In the genomic region with DNA sequence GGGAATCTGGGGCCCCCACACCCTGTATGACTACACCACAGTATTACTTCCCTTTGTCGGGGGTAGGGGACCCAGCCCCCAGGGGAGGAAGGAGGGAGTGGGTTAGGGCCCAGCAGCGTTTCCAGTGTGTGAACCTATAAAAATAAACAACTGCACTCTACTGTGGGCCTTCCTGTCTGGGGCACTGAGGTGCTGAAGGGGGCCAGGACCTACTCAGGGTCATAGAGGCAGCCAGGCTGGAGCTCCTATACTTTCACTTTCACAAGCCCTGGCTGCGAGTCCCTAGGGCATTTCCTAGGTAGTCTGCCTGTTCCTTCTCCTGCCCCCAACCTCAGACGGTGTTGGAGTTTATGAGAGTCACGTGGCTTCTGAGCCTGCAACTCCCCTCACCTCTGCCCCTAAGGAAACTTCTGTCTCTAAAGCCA, we compare ENCODE assay signal across 9 mouse cellular contexts. TPM values are rescaled to one million over a fixed set of nuclear protein-coding genes. Genes with fewer than 3 reads are reported as not detected.
A peak's percentile ranks its signal among the peaks of the same experiment; 100 is the strongest.
DNase-seq lines count a peak whose midpoint lies in the region; ATAC-seq and TF ChIP-seq lines count a peak whose summit lies in the region.
"Had no signal": no experiment of that assay in that cellular context is flagged by ENCODE, and none has a peak within 500 bp of the region (broad histone marks: within the 10 kb centered on the region; RNA-seq: fewer than 3 reads in every experiment).

No protein-coding gene starts in this region.

- H3K4me1 ChIP-seq in bone marrow, adult 2 months (ENCODE audit: control insufficient read depth, insufficient read depth, low read length) = peaks cover 24% of the 10 kb centered on the region
- no peaks in the 10 kb centered on the region for H3K4me1 ChIP-seq in midbrain, embryonic 14.5 days (ENCODE audit: control insufficient read depth, insufficient read depth, low read length)
- H3K4me1 ChIP-seq in forebrain, embryonic 14.5 days (ENCODE audit: control insufficient read depth, insufficient read depth, low read length) = no peaks in the 10 kb centered on the region

- no peak for TF ChIP-seq POLR2A in bone marrow, adult 2 months (IDR thresholded peaks at IDR 0.05; ENCODE audit: borderline replicate concordance, control insufficient read depth, low read depth, low read length)

- TF ChIP-seq CTCF in bone marrow, adult 2 months (IDR thresholded peaks at IDR 0.05; ENCODE audit: control insufficient read depth, insufficient read depth, low read length) = no peak

- WGBS in bone marrow, adult 2 months = 2% methylated on average over 5 of the region's 5 CpGs
- WGBS in macrophage (ENCODE audit: missing documents) = 6% methylated on average over 5 of the region's 5 CpGs
- 77% methylated on average over 5 of the region's 5 CpGs for WGBS in midbrain, embryonic 14.5 days
- WGBS in forebrain, embryonic 14.5 days = 76% methylated on average over 5 of the region's 5 CpGs

- peaks cover 72% of the 10 kb centered on the region for H3K36me3 ChIP-seq in macrophage (ENCODE audit: inconsistent target)
- H3K36me3 ChIP-seq in midbrain, embryonic 14.5 days (ENCODE audit: control insufficient read depth, insufficient read depth, low read length) = peaks cover 83% of the 10 kb centered on the region
- peaks cover 70% of the 10 kb centered on the region for H3K36me3 ChIP-seq in forebrain, embryonic 14.5 days (ENCODE audit: control insufficient read depth, insufficient read depth, low read length)

- DNase-seq in adrenal gland, adult (ENCODE audit: inconsistent age in 2 of 2, low spot score in 1 of 2) = peak; percentile 67 to 87
- DNase-seq in adrenal gland, adult 18-20 months (ENCODE audit: low spot score in 2 of 2) = no peak
- peak; percentile 42 for DNase-seq in kidney, adult 18-20 months
- no peak for DNase-seq in midbrain, embryonic 14.5 days
- no peak for DNase-seq in cerebellum, adult 8-10 months
- no peak for DNase-seq in forebrain, embryonic 14.5 days (ENCODE audit: low spot score)

- no peak overlapping the region for H3K4me2 ChIP-seq in midbrain, embryonic 14.5 days (ENCODE audit: low read length)
- H3K4me2 ChIP-seq in forebrain, embryonic 14.5 days (ENCODE audit: low read length) = no peak overlapping the region

- no peak overlapping the region for H3K9ac ChIP-seq in midbrain, embryonic 14.5 days (replicated peaks; ENCODE audit: low read length)
- H3K9ac ChIP-seq in forebrain, embryonic 14.5 days (ENCODE audit: low read length) = no peak overlapping the region

- peaks cover 11% of the 10 kb centered on the region; the same call in 1 of the 2 replicates for H3K79me2 ChIP-seq in macrophage (ENCODE audit: inconsistent target)

- H3K27me3 ChIP-seq in midbrain, embryonic 14.5 days (ENCODE audit: control insufficient read depth, insufficient read depth, low read length) = no peaks in the 10 kb centered on the region
- no peaks in the 10 kb centered on the region for H3K27me3 ChIP-seq in forebrain, embryonic 14.5 days (replicated peaks; ENCODE audit: control insufficient read depth, insufficient read depth, low read length)

- no peak for ATAC-seq in midbrain, embryonic 14.5 days (ENCODE audit: low FRiP score, low TSS enrichment)
- no peak for ATAC-seq in forebrain, embryonic 14.5 days

- no peaks in the 10 kb centered on the region for H3K9me3 ChIP-seq in midbrain, embryonic 14.5 days (ENCODE audit: control insufficient read depth, low read length)
- no peaks in the 10 kb centered on the region for H3K9me3 ChIP-seq in forebrain, embryonic 14.5 days (replicated peaks; ENCODE audit: control insufficient read depth, low read length)

- H3K27ac ChIP-seq in bone marrow, adult 2 months (ENCODE audit: control insufficient read depth, insufficient read depth, low read depth, low read length, poor library complexity) = peak overlapping the region; percentile 94
- peak overlapping the region; percentile 95 for H3K27ac ChIP-seq in macrophage
- no peak overlapping the region for H3K27ac ChIP-seq in midbrain, embryonic 14.5 days (replicated peaks; ENCODE audit: low read depth, low read length)
- no peak overlapping the region for H3K27ac ChIP-seq in forebrain, embryonic 14.5 days (ENCODE audit: low read depth, low read length)

- H3K4me3 ChIP-seq in bone marrow, adult 2 months (replicated peaks; ENCODE audit: control insufficient read depth, low read depth, low read length) = no peak overlapping the region
- no peak overlapping the region for H3K4me3 ChIP-seq in macrophage (ENCODE audit: inconsistent target)
- no peak overlapping the region for H3K4me3 ChIP-seq in midbrain, embryonic 14.5 days (replicated peaks; ENCODE audit: low read depth, low read length)
- H3K4me3 ChIP-seq in forebrain, embryonic 14.5 days (ENCODE audit: low read depth, low read length) = no peak overlapping the region

RNA-seq across cellular contexts. Expression of a gene that starts 11.8 kb away (rescaled TPM):
- total RNA-seq in adrenal gland, adult 18-20 months (2021) = 100 to 1,000 TPM; 119 to 121 TPM
- 22.0 and 53.5 TPM in 2 replicates for polyA plus RNA-seq in bone marrow, adult 2 months (2011; ENCODE audit: insufficient read depth, insufficient read length, low replicate concordance, missing spikeins)
- 10 to 100 TPM in 24 of 26 experiments, 1 to 10 TPM in 2; 7.5 to 50.7 (median 24.5) TPM for total RNA-seq in macrophage (2018; cell fraction: chromatin; rRNA removed)
- 10 to 100 TPM; 44.4 to 92.0 (median 66.0) TPM for total RNA-seq in macrophage (2018; cell fraction: cytosol; rRNA removed)
- total RNA-seq in macrophage (2018; cell fraction: nucleus; rRNA removed) = 10 to 100 TPM; 10.9 to 44.1 (median 23.1) TPM
- polyA plus RNA-seq in macrophage (2018) = 80.9 to 169 TPM (median 84.6 TPM) in 3 replicates
- 84.3 and 98.0 TPM in 2 replicates for polyA plus RNA-seq in midbrain, embryonic 14.5 days (2014; fragmentation: Nextera tagmentation; extraction: Ambion mirVana)
- 85.2 and 94.4 TPM in 2 replicates for polyA plus RNA-seq in forebrain, embryonic 14.5 days (2014; fragmentation: Nextera tagmentation; extraction: Ambion mirVana)

RNA-seq across cellular contexts. Expression of a gene that starts 14.0 kb away (rescaled TPM):
- 100 to 1,000 TPM in 1 of 2 experiments, 10 to 100 TPM in 1; 85.6 to 115 TPM for total RNA-seq in adrenal gland, adult 18-20 months (2021)
- polyA plus RNA-seq in bone marrow, adult 2 months (2011; ENCODE audit: insufficient read depth, insufficient read length, low replicate concordance, missing spikeins) = 72.3 and 159 TPM in 2 replicates
- 100 to 1,000 TPM; 102 to 421 (median 208) TPM for total RNA-seq in macrophage (2018; cell fraction: chromatin; rRNA removed)
- total RNA-seq in macrophage (2018; cell fraction: cytosol; rRNA removed) = 10 to 100 TPM; 15.0 to 38.9 (median 21.4) TPM
- total RNA-seq in macrophage (2018; cell fraction: nucleus; rRNA removed) = 100 to 1,000 TPM in 16 of 26 experiments, 10 to 100 TPM in 10; 66.9 to 262 (median 121) TPM
- 12.8 to 30.4 TPM (median 14.2 TPM) in 3 replicates for polyA plus RNA-seq in macrophage (2018)
- 72.8 and 89.0 TPM in 2 replicates for polyA plus RNA-seq in midbrain, embryonic 14.5 days (2014; fragmentation: Nextera tagmentation; extraction: Ambion mirVana)
- polyA plus RNA-seq in forebrain, embryonic 14.5 days (2014; fragmentation: Nextera tagmentation; extraction: Ambion mirVana) = 29.1 and 40.8 TPM in 2 replicates

RNA-seq across cellular contexts. Expression of a gene that starts 16.8 kb away (rescaled TPM):
- 100 to 1,000 TPM; 125 to 147 TPM for total RNA-seq in adrenal gland, adult 18-20 months (2021)
- 93.3 and 143 TPM in 2 replicates for polyA plus RNA-seq in bone marrow, adult 2 months (2011; ENCODE audit: insufficient read depth, insufficient read length, low replicate concordance, missing spikeins)
- 10 to 100 TPM in 8 of 26 experiments, 1 to 10 TPM in 18; 1.7 to 17.1 (median 6.7) TPM for total RNA-seq in macrophage (2018; cell fraction: chromatin; rRNA removed)
- total RNA-seq in macrophage (2018; cell fraction: cytosol; rRNA removed) = 10 to 100 TPM; 19.2 to 35.9 (median 29.0) TPM
- total RNA-seq in macrophage (2018; cell fraction: nucleus; rRNA removed) = 10 to 100 TPM in 14 of 26 experiments, 1 to 10 TPM in 12; 3.5 to 25.6 (median 11.1) TPM
- polyA plus RNA-seq in macrophage (2018) = 16.7 to 37.3 TPM (median 23.1 TPM) in 3 replicates
- 83.4 and 87.0 TPM in 2 replicates for polyA plus RNA-seq in midbrain, embryonic 14.5 days (2014; fragmentation: Nextera tagmentation; extraction: Ambion mirVana)
- 88.6 and 91.7 TPM in 2 replicates for polyA plus RNA-seq in forebrain, embryonic 14.5 days (2014; fragmentation: Nextera tagmentation; extraction: Ambion mirVana)

RNA-seq across cellular contexts. Expression of a gene that starts 25.8 kb away (rescaled TPM):
- not detected for total RNA-seq in adrenal gland, adult 18-20 months (2021)
- not detected in 2 replicates for polyA plus RNA-seq in bone marrow, adult 2 months (2011; ENCODE audit: insufficient read depth, insufficient read length, low replicate concordance, missing spikeins)
- total RNA-seq in macrophage (2018; cell fraction: chromatin; rRNA removed) = under 1 TPM in 7 of 26 experiments, not detected in 19; 0.16 to 0.40 (median 0.21) TPM
- not detected for total RNA-seq in macrophage (2018; cell fraction: cytosol; rRNA removed)
- under 1 TPM in 2 of 26 experiments, not detected in 24; 0.20 to 0.21 TPM for total RNA-seq in macrophage (2018; cell fraction: nucleus; rRNA removed)
- polyA plus RNA-seq in macrophage (2018) = not detected in 3 replicates
- polyA plus RNA-seq in midbrain, embryonic 14.5 days (2014; fragmentation: Nextera tagmentation; extraction: Ambion mirVana) = not detected in 2 replicates
- not detected in 2 replicates for polyA plus RNA-seq in forebrain, embryonic 14.5 days (2014; fragmentation: Nextera tagmentation; extraction: Ambion mirVana)

RNA-seq across cellular contexts. Expression of a gene that starts 30.0 kb away (rescaled TPM):
- under 1 TPM; 0.16 to 0.60 TPM for total RNA-seq in adrenal gland, adult 18-20 months (2021)
- polyA plus RNA-seq in bone marrow, adult 2 months (2011; ENCODE audit: insufficient read depth, insufficient read length, low replicate concordance, missing spikeins) = 0.29 and 0.60 TPM in 2 replicates
- total RNA-seq in macrophage (2018; cell fraction: chromatin; rRNA removed) = under 1 TPM in 1 of 26 experiments, not detected in 25; 0.67 TPM
- under 1 TPM in 9 of 26 experiments, not detected in 17; 0.07 to 0.19 (median 0.14) TPM for total RNA-seq in macrophage (2018; cell fraction: cytosol; rRNA removed)
- 1 to 10 TPM in 2 of 26 experiments, under 1 TPM in 8, not detected in 16; 0.22 to 1.3 (median 0.45) TPM for total RNA-seq in macrophage (2018; cell fraction: nucleus; rRNA removed)
- not detected in 3 replicates for polyA plus RNA-seq in macrophage (2018)
- 0.14 and 0.15 TPM in 2 replicates for polyA plus RNA-seq in midbrain, embryonic 14.5 days (2014; fragmentation: Nextera tagmentation; extraction: Ambion mirVana)
- polyA plus RNA-seq in forebrain, embryonic 14.5 days (2014; fragmentation: Nextera tagmentation; extraction: Ambion mirVana) = 0.08 and 0.12 TPM in 2 replicates
- polyA plus RNA-seq: embryonic facial prominence, embryonic 14.5 days had no signal

Comparison
In these comparisons a context has a peak if more than half of its experiments do, and no peak if none do; other contexts are left out.
1. DNase-seq: peak in adrenal gland, adult (2 of 2) and kidney, adult 18-20 months (single experiment); none in adrenal gland, adult 18-20 months (0 of 2), midbrain, embryonic 14.5 days (single experiment), cerebellum, adult 8-10 months (single experiment) and forebrain, embryonic 14.5 days (single experiment).
2. H3K27ac ChIP-seq: peak in bone marrow, adult 2 months (single experiment) and macrophage (single experiment); none in midbrain, embryonic 14.5 days (single experiment) and forebrain, embryonic 14.5 days (single experiment).